Mouse (Mus musculus) liver, embryonic 14.5 days (tissue): ENCODE results near the gene Fam185a. TPM values are rescaled to one million over a fixed set of nuclear protein-coding genes. Genes with fewer than 3 reads are reported as not detected.

ENCODE experiments used
- ATAC-seq: fragments of 200-750 bp; cut with Nextera tagmentation; 2 replicates; pipeline ENCODE4 v1.8.0; 2017; ENCODE audit warnings: moderate number of reproducible peaks, mild to moderate bottlenecking, moderate library complexity; ENCODE audit not compliant: insufficient read depth
- DNase-seq, 3 experiments: peaks; one replicate each; pipeline ENCODE4 v3.0.0-alpha.2; 2012 to 2013; ENCODE audit warnings: low read depth in 3 of 3, low spot score in 3 of 3
- H3K27ac ChIP-seq: fragments of 300-500 bp; sonication (generic); 2 replicates; pipeline ENCODE4 v1.5.1; 2014; ENCODE audit warnings: moderate library complexity, mild to moderate bottlenecking, control low read depth, inconsistent platforms
- H3K27me3 ChIP-seq: fragments of 300-500 bp; sonication (generic); 2 replicates; pipeline ENCODE4 v1.6.1; 2014; ENCODE audit warnings: mild to moderate bottlenecking, low read length, moderate library complexity; ENCODE audit not compliant: control insufficient read depth, insufficient read depth
- H3K36me3 ChIP-seq: fragments of 300-500 bp; sonication (generic); replicated peaks from 2 replicates; pipeline ENCODE4 v1.6.1; 2014; ENCODE audit warnings: low read depth; ENCODE audit not compliant: control insufficient read depth, insufficient read depth
- H3K4me1 ChIP-seq, 2 experiments: fragments of 200-500 bp in 1 of 2; fragments of 300-500 bp in 1 of 2; sonication (generic) in 1 of 2; replicated peaks; 2 replicates each; pipeline ENCODE4 v1.6.1; 2012 to 2014; ENCODE audit warnings: antibody characterized with exemption in 1 of 2, inconsistent platforms in 1 of 2, low read length in 1 of 2; ENCODE audit not compliant: control insufficient read depth in 2 of 2, insufficient read depth in 2 of 2
- H3K4me2 ChIP-seq: fragments of 300-500 bp; sonication (generic); 2 replicates; pipeline ENCODE4 v1.6.1; 2014; ENCODE audit warnings: low read depth, mild to moderate bottlenecking, control low read depth, moderate library complexity
- H3K4me3 ChIP-seq, 2 experiments: fragments of 200-500 bp in 1 of 2; fragments of 300-500 bp in 1 of 2; sonication (generic) in 1 of 2; 2 replicates each; pipeline ENCODE4 v1.5.1; 2012 to 2014; ENCODE audit warnings: low read depth in 2 of 2, low read length in 2 of 2, mild to moderate bottlenecking in 2 of 2, control low read depth in 1 of 2, inconsistent platforms in 1 of 2, moderate library complexity in 1 of 2; ENCODE audit not compliant: insufficient read depth in 1 of 2
- H3K9ac ChIP-seq: fragments of 300-500 bp; sonication (generic); replicated peaks from 2 replicates; pipeline ENCODE4 v1.6.1; 2014; ENCODE audit warnings: mild to moderate bottlenecking, control low read depth, moderate library complexity
- H3K9me3 ChIP-seq: fragments of 300-500 bp; sonication (generic); 2 replicates; pipeline ENCODE4 v1.6.1; 2016; ENCODE audit warnings: low read length, mixed read lengths; ENCODE audit not compliant: control insufficient read depth
- CTCF ChIP-seq: IDR thresholded peaks from 2 replicates; pipeline ENCODE4 v1.5.1; 2016; ENCODE audit warnings: antibody characterized with exemption, low read depth, control low read depth
- EP300 ChIP-seq: IDR thresholded peaks from 2 replicates; pipeline ENCODE4 v1.6.1; 2016; ENCODE audit warnings: antibody characterized with exemption, low read depth
- WGBS: fragments of 180-500 bp; shearing (Covaris S2); extraction: QIAGEN DNeasy Blood & Tissue Kit; methylation state at CpG from one replicate; pipeline ENCODE4 v1.1.7; 2014; ENCODE audit not compliant: insufficient replicate concordance; 5-methylcytosine and 5-hydroxymethylcytosine counted together
- polyA plus RNA-seq, 2 experiments: library from polyadenylated mRNA; depleted of rRNA in 1 of 2; stranded (reverse) in 1 of 2; unstranded in 1 of 2; fragments of >200 nt; fragmentation: Nextera tagmentation in 1 of 2; extraction: Ambion mirVana in 1 of 2; gene quantifications; 2 replicates each; pipeline versions ENCODE4 v1.2.1 to v1.2.3; 2012 to 2014

The Fam185a gene
- polyA plus RNA-seq, 2 experiments: 1.8 to 2.8 TPM

DNA sequence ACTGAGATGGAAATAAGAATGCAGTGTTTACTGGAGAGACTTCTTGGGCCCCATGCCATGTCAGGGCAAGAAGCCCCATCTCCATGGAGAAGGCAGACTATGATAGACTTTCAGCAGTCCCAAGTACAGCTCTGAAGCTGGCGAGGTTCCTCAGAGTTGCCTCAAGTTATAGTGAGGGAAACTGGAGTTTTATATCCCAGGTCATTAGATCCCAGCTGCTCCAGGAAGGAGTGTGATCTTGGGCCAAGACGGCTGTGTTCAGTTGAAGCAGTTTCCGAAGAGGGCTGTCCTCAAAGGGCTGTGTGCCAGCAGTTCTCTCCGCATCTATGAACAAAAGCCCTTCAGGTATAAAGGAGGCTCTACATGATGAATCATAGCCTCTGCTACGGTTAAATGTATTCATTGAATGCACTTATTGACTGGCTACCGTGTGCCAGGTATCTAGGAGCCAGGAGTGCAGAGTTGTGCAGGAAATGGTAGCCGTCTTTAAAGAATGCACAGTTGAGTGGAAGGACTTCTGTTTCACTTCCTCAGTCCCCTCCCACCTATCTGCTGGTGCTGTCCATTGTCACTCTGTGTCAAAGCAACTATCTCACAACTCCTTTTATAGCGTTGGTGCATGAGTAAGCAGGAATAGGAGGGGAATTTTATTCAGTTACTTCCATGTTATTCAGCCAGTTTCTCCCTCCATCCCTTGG is 16.2 kb downstream of the Fam185a start:
- Histone ChIP-seq H3K27me3 (no peaks in the 10 kb centered on the region), H3K27ac (no peak overlapping the region), H3K9me3 (no peaks in the 10 kb centered on the region), H3K9ac (no peak overlapping the region), H3K4me2 (no peak overlapping the region), H3K4me1 (no peaks in the 10 kb centered on the region), H3K4me3 (no peak overlapping the region), H3K36me3 (no peaks in the 10 kb centered on the region)
- no peak for ATAC-seq
- DNase-seq: no peak
- TF ChIP-seq CTCF (no peak), EP300 (no peak)
- 59% methylated on average over 8 of the region's 8 CpGs for WGBS

DNA sequence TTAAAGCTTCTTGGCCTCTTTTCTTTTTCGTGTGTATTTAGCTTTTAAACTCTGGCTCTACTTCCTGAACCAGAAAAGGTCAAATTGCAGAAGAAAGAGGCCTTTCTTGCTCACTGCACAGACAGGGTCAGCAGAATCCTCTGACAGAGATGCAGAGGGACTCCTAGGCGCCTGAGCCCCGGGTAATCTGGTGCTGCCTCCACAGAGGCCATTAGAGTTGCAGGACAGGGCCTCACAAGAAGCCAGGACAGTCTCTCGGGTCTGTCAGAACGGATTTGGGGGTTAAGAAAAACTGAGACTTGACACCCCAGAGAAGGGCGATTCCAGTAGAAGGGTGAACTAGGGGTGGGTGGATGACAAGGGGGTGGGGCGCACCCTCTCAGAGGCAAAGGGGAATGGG is 42.6 kb downstream of the Fam185a start:
- no peak for DNase-seq
- ATAC-seq: no peak
- Histone ChIP-seq H3K9ac (no peak overlapping the region), H3K36me3 (no peaks in the 10 kb centered on the region), H3K9me3 (no peaks in the 10 kb centered on the region), H3K4me2 (no peak overlapping the region), H3K27ac (no peak overlapping the region), H3K27me3 (no peaks in the 10 kb centered on the region), H3K4me1 (no peaks in the 10 kb centered on the region), H3K4me3 (no peak overlapping the region)
- WGBS: 64% methylated on average over 7 of the region's 7 CpGs
- TF ChIP-seq EP300: no peak
- no peak for TF ChIP-seq CTCF

DNA sequence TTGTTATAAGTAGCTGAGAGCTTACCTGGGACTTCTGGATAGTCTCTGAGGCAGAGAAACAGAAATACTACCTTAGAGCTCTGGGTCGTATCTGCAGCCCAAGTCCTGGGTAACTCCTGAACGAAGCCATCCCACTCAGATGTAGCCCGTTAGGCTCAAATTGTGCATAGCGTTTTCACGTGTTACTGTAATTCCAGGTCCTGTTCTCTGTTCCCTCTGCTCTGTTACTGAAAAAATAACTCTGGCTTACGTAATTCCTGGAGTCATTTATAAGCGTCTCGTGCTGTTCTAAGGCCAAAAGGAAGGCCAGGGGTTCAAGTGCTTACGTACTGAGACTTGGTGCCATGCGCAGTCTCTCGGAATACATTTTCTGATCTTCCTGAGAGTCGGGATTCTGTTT is 43.3 kb downstream of the Fam185a start:
- no peak overlapping the region for H3K4me2 ChIP-seq
- H3K27ac ChIP-seq: no peak overlapping the region
- TF ChIP-seq CTCF (no peak), EP300 (no peak)
- WGBS: 85% methylated on average over 12 of the region's 12 CpGs
- H3K27me3 ChIP-seq: no peaks in the 10 kb centered on the region
- H3K9me3 ChIP-seq: no peaks in the 10 kb centered on the region
- no peaks in the 10 kb centered on the region for H3K36me3 ChIP-seq
- no peaks in the 10 kb centered on the region for H3K4me1 ChIP-seq
- no peak overlapping the region for H3K9ac ChIP-seq
- DNase-seq: no peak
- H3K4me3 ChIP-seq: no peak overlapping the region
- ATAC-seq: no peak

DNA sequence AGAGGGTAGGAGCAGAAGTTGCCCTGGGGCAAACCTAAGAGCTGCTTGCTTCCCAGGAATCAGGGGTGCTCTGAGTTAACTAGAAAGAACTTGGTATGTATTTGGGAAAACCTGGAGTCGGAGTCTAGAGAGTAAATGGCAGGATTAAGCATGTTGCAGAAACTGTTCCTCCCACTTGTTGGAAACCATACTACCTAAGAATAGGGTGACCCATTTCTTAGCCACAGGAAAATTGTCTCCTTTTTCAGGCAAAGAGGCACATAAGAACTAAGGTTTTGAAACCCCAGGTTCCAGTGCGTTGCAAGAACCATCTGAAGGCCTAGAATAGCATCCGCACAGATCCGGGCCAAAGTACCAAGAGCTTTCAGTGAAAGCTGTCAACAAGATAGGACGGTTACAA is 53.7 kb downstream of the Fam185a start:
- TF ChIP-seq EP300 (no peak), CTCF (no peak)
- H3K4me2 ChIP-seq: no peak overlapping the region
- DNase-seq (no peak), ATAC-seq (no peak)
- H3K36me3 ChIP-seq: no peaks in the 10 kb centered on the region
- no peak overlapping the region for H3K9ac ChIP-seq
- no peak overlapping the region for H3K4me3 ChIP-seq
- H3K4me1 ChIP-seq: no peaks in the 10 kb centered on the region
- WGBS: 81% methylated on average over 5 of the region's 5 CpGs
- H3K27ac ChIP-seq: no peak overlapping the region
- no peaks in the 10 kb centered on the region for H3K9me3 ChIP-seq
- H3K27me3 ChIP-seq: no peaks in the 10 kb centered on the region

DNA sequence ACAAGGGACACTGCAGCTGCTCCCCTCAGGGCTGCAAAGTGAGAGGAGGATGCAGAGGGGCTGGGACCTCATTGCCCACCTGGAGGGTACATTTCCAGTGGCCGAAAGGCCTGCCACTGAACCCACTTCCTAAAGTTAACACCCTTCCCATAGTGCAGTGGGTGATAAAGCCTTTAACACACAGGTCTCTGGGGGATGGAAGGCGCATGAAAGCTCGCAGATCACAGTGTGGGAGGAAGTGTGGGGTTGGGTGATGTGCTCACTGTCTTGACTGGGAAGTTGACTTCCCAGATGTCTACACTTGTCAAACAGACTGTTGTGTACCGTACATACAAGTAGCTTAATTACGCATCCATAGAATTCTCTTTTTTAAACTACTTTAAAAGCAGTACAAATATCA is 55.0 kb downstream of the Fam185a start:
- Histone ChIP-seq H3K36me3 (no peaks in the 10 kb centered on the region), H3K27me3 (no peaks in the 10 kb centered on the region), H3K4me2 (no peak overlapping the region), H3K9ac (no peak overlapping the region), H3K4me1 (no peaks in the 10 kb centered on the region), H3K4me3 (no peak overlapping the region), H3K27ac (no peak overlapping the region), H3K9me3 (no peaks in the 10 kb centered on the region)
- no peak for ATAC-seq
- TF ChIP-seq EP300 (no peak), CTCF (no peak)
- 54% methylated on average over 5 of the region's 5 CpGs for WGBS
- no peak for DNase-seq
